Mouse (Mus musculus): ENCODE measurements around the gene Myo1e.

GRCm38 (mm10) chr9:70439959-70440358 is 232.8 kb downstream of the Myo1e start:
- TF ChIP-seq POLR2A (IDR thresholded peaks at IDR 0.05; ENCODE audit: insufficient read depth, low read depth, low read length), result no peak
- no peak for TF ChIP-seq CTCF (IDR thresholded peaks at IDR 0.05; ENCODE audit: insufficient read depth, low read depth, low read length)
